Mouse (Mus musculus) embryonic facial prominence, embryonic 11.5 days (tissue): ENCODE measurements around the gene Mcam. TPM values are rescaled to one million over a fixed set of nuclear protein-coding genes. Genes with fewer than 3 reads are reported as not detected.

Experiments used
- ATAC-seq: fragments of 200-750 bp; cut with Nextera tagmentation; replicated peaks from 2 replicates; pipeline ENCODE4 v1.8.0; 2017; ENCODE audit warnings: low read depth; ENCODE audit not compliant: insufficient number of reproducible peaks, low FRiP score, low TSS enrichment
- DNase-seq: peaks from one replicate; pipeline ENCODE4 v3.0.0-alpha.2; 2015; ENCODE audit warnings: low spot score
- H3K27ac ChIP-seq: fragments of 300-500 bp; sonication (generic); replicated peaks from 2 replicates; pipeline ENCODE4 v1.5.1; 2014; ENCODE audit warnings: mild to moderate bottlenecking, low read depth, low read length, control low read depth
- H3K27me3 ChIP-seq: fragments of 300-500 bp; sonication (generic); 2 replicates; pipeline ENCODE4 v1.6.1; 2014; ENCODE audit warnings: mild to moderate bottlenecking, low read length, moderate library complexity, mixed read lengths; ENCODE audit not compliant: control insufficient read depth, insufficient read depth
- H3K36me3 ChIP-seq: fragments of 300-500 bp; sonication (generic); replicated peaks from 2 replicates; pipeline ENCODE4 v1.6.1; 2014; ENCODE audit warnings: low read depth, mild to moderate bottlenecking, low read length, moderate library complexity, mixed read lengths; ENCODE audit not compliant: control insufficient read depth, insufficient read depth
- H3K4me1 ChIP-seq: fragments of 300-500 bp; sonication (generic); 2 replicates; pipeline ENCODE4 v1.6.1; 2014; ENCODE audit warnings: low read length, mixed read lengths; ENCODE audit not compliant: control insufficient read depth, insufficient read depth
- H3K4me2 ChIP-seq: fragments of 300-500 bp; sonication (generic); 2 replicates; pipeline ENCODE4 v1.6.1; 2014; ENCODE audit warnings: low read depth, mild to moderate bottlenecking, control low read depth, low read length, moderate library complexity
- H3K4me3 ChIP-seq: fragments of 300-500 bp; sonication (generic); 2 replicates; pipeline ENCODE4 v1.5.1; 2014; ENCODE audit warnings: low read depth, low read length, control low read depth
- H3K9ac ChIP-seq: fragments of 300-500 bp; sonication (generic); replicated peaks from 2 replicates; pipeline ENCODE4 v1.6.1; 2014; ENCODE audit warnings: mild to moderate bottlenecking, control low read depth, low read length
- H3K9me3 ChIP-seq: fragments of 300-500 bp; sonication (generic); replicated peaks from 2 replicates; pipeline ENCODE4 v1.6.1; 2016; ENCODE audit warnings: mild to moderate bottlenecking, low read length, inconsistent platforms, mixed read lengths; ENCODE audit not compliant: control insufficient read depth
- WGBS: fragments of 180-500 bp; shearing (Covaris S2); extraction: QIAGEN DNeasy Blood & Tissue Kit; methylation state at CpG from one replicate; pipeline ENCODE4 v1.1.7; 2014; 5-methylcytosine and 5-hydroxymethylcytosine counted together
- polyA plus RNA-seq: library from polyadenylated mRNA; unstranded; fragments of >200 nt; fragmentation: Nextera tagmentation; extraction: Ambion mirVana; gene quantifications from 2 replicates; pipeline ENCODE4 v1.2.1, GENCODE M21; 2014

Mcam gene
- polyA plus RNA-seq, 1 experiment from 2014 or later, result 20.1 TPM

GRCm38 (mm10) chr9:44147290-44147689 lies 13.0 kb downstream of the Mcam start:
- no peak overlapping the region for H3K4me2 ChIP-seq
- DNase-seq, result no peak
- H3K27me3 ChIP-seq, result no peaks in the 10 kb centered on the region
- H3K4me3 ChIP-seq, result no peak overlapping the region
- no peak for ATAC-seq
- no peak overlapping the region for H3K9ac ChIP-seq
- WGBS, result 59% methylated on average over 3 of the region's 3 CpGs
- no peak overlapping the region for H3K27ac ChIP-seq
- H3K4me1 ChIP-seq, result no peaks in the 10 kb centered on the region
- H3K36me3 ChIP-seq, result no peaks in the 10 kb centered on the region; the same call in 1 of the 2 replicates
- no peaks in the 10 kb centered on the region for H3K9me3 ChIP-seq

GRCm38 (mm10) chr9:44159886-44160285 lies 25.6 kb downstream of the Mcam start:
- ATAC-seq (no peak), DNase-seq (no peak)
- peaks cover 12% of the 10 kb centered on the region for H3K36me3 ChIP-seq
- H3K4me1 ChIP-seq, result no peaks in the 10 kb centered on the region
- 73% methylated on average over 3 of the region's 3 CpGs for WGBS
- no peaks in the 10 kb centered on the region for H3K27me3 ChIP-seq
- H3K4me3 ChIP-seq, result no peak overlapping the region
- H3K27ac ChIP-seq, result no peak overlapping the region
- no peak overlapping the region for H3K4me2 ChIP-seq
- no peaks in the 10 kb centered on the region for H3K9me3 ChIP-seq
- H3K9ac ChIP-seq, result no peak overlapping the region

- no peaks in the 10 kb centered on the region for H3K4me1 ChIP-seq
- H3K9ac ChIP-seq, result no peak overlapping the region
- ATAC-seq, result no peak
- 91% methylated on average over 5 of the region's 5 CpGs for WGBS
- peaks cover 2% of the 10 kb centered on the region for H3K36me3 ChIP-seq
- no peak for DNase-seq
- H3K9me3 ChIP-seq, result no peaks in the 10 kb centered on the region
- H3K4me3 ChIP-seq, result no peak overlapping the region
- H3K4me2 ChIP-seq, result no peak overlapping the region
- H3K27ac ChIP-seq, result no peak overlapping the region
- no peaks in the 10 kb centered on the region for H3K27me3 ChIP-seq
Observed at GRCm38 (mm10) chr9:44168931-44169330, 34.7 kb downstream of the Mcam start.

- Histone ChIP-seq H3K4me2 (no peak overlapping the region), H3K4me3 (no peak overlapping the region), H3K36me3 (peaks cover 2% of the 10 kb centered on the region), H3K4me1 (no peaks in the 10 kb centered on the region), H3K27ac (no peak overlapping the region), H3K27me3 (no peaks in the 10 kb centered on the region), H3K9me3 (no peaks in the 10 kb centered on the region), H3K9ac (0 out of 2 replicates have a peak overlapping the region, but pooled peaks have one; percentile 4)
- 89% methylated on average over 3 of the region's 3 CpGs for WGBS
- DNase-seq (no peak), ATAC-seq (no peak)
Observed at GRCm38 (mm10) chr9:44170691-44171151, 36.5 kb downstream of the Mcam start.

- no peaks in the 10 kb centered on the region for H3K9me3 ChIP-seq
- no peak overlapping the region for H3K9ac ChIP-seq
- H3K4me1 ChIP-seq, result no peaks in the 10 kb centered on the region
- no peak overlapping the region for H3K4me2 ChIP-seq
- 91% methylated on average over 6 of the region's 6 CpGs for WGBS
- ATAC-seq (no peak), DNase-seq (no peak)
- H3K27me3 ChIP-seq, result no peaks in the 10 kb centered on the region
- no peaks in the 10 kb centered on the region; the same call in 1 of the 2 replicates for H3K36me3 ChIP-seq
- H3K4me3 ChIP-seq, result no peak overlapping the region
- H3K27ac ChIP-seq, result no peak overlapping the region
Observed at GRCm38 (mm10) chr9:44175556-44175955, 41.3 kb downstream of the Mcam start.

- H3K27me3 ChIP-seq, result no peaks in the 10 kb centered on the region
- H3K4me1 ChIP-seq, result no peaks in the 10 kb centered on the region
- 100% methylated on average over 1 of the region's 1 CpGs for WGBS
- H3K9ac ChIP-seq, result no peak overlapping the region
- ATAC-seq (no peak), DNase-seq (no peak)
- H3K4me3 ChIP-seq, result no peak overlapping the region
- no peak overlapping the region for H3K27ac ChIP-seq
- H3K9me3 ChIP-seq, result no peaks in the 10 kb centered on the region
- H3K36me3 ChIP-seq, result no peaks in the 10 kb centered on the region; the same call in 1 of the 2 replicates
- no peak overlapping the region for H3K4me2 ChIP-seq
Observed at GRCm38 (mm10) chr9:44175957-44176356, 41.7 kb downstream of the Mcam start.

- WGBS, result 88% methylated on average over 2 of the region's 2 CpGs
- no peak overlapping the region for H3K4me2 ChIP-seq
- H3K27me3 ChIP-seq, result no peaks in the 10 kb centered on the region
- no peak for ATAC-seq
- H3K9me3 ChIP-seq, result no peaks in the 10 kb centered on the region
- H3K4me3 ChIP-seq, result no peak overlapping the region
- no peaks in the 10 kb centered on the region for H3K36me3 ChIP-seq
- no peaks in the 10 kb centered on the region for H3K4me1 ChIP-seq
- H3K27ac ChIP-seq, result no peak overlapping the region
- DNase-seq, result no peak
- H3K9ac ChIP-seq, result no peak overlapping the region
Observed at GRCm38 (mm10) chr9:44177405-44177804, 43.1 kb downstream of the Mcam start.

GRCm38 (mm10) chr9:44178389-44178788 lies 44.1 kb downstream of the Mcam start:
- DNase-seq (peak; percentile 35), ATAC-seq (no peak)
- Histone ChIP-seq H3K36me3 (no peaks in the 10 kb centered on the region), H3K9ac (no peak overlapping the region), H3K4me3 (no peak overlapping the region), H3K27ac (no peak overlapping the region), H3K9me3 (no peaks in the 10 kb centered on the region), H3K4me2 (no peak overlapping the region), H3K4me1 (no peaks in the 10 kb centered on the region), H3K27me3 (no peaks in the 10 kb centered on the region)
- 91% methylated on average over 14 of the region's 14 CpGs for WGBS
